In the genomic region with DNA sequence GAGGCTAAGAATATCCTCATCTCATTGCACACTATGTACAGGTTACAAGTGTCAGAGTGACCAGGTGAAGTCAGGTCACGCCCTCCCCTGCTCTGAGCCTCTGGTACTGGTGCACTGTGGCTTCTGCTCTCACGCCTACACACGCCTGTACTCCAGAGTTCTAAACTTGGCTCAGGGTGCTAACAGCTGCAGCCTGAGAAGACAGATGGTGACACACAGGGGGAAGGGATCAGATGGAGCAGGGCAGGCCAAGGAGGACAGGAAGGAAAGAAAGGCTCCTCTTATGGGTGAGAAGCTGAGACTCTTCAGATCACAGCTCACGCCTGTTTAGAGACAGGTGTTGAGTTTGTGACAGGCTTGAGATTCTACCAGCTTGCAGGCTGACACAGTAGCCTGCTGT, we compare ENCODE assay signal across 14 mouse cellular contexts. TPM values are rescaled to one million over a fixed set of nuclear protein-coding genes. Genes with fewer than 3 reads are reported as not detected.
DNase-seq lines count a peak whose midpoint lies in the region; ATAC-seq lines count a peak whose summit lies in the region.
"Had no signal": no experiment of that assay in that cellular context is flagged by ENCODE, and none has a peak within 500 bp of the region (broad histone marks: within the 10 kb centered on the region; RNA-seq: fewer than 3 reads in every experiment).

No protein-coding gene starts in this region.

- no peak overlapping the region for H3K9ac ChIP-seq in embryonic facial prominence, embryonic 13.5 days
- no peak overlapping the region for H3K9ac ChIP-seq in limb, embryonic 15.5 days
- H3K9ac ChIP-seq: heart, embryonic 15.5 days; liver, embryonic 13.5 days; neural tube, embryonic 13.5 days had no signal

- no peak overlapping the region for H3K4me3 ChIP-seq in embryonic facial prominence, embryonic 13.5 days
- H3K4me3 ChIP-seq in limb, embryonic 15.5 days = no peak overlapping the region
- H3K4me3 ChIP-seq: heart, embryonic 15.5 days; liver, embryonic 13.5 days; neural tube, embryonic 13.5 days had no signal

- peak; percentile 47 for DNase-seq in heart, postnatal 10 days
- DNase-seq in heart, adult 8-10 months (ENCODE audit: low spot score) = no peak
- DNase-seq in A20 (ENCODE audit: low read depth, low spot score) = peak; percentile 47
- DNase-seq in cerebellum, postnatal 25 days = no peak
- DNase-seq in embryo, embryonic 10.5 days (ENCODE audit: low spot score) = no peak
- no peak for DNase-seq in adrenal gland, adult (ENCODE audit: inconsistent age in 2 of 2, low spot score in 1 of 2)
- DNase-seq: cerebellum, adult 8-10 months; kidney, postnatal 14 days; liver, embryonic 13.5 days had no signal

- 84% methylated on average over 4 of the region's 4 CpGs for WGBS in embryonic facial prominence, embryonic 13.5 days
- 77% methylated on average over 4 of the region's 4 CpGs for WGBS in limb, embryonic 15.5 days

- H3K9me3 ChIP-seq in embryonic facial prominence, embryonic 13.5 days = no peaks in the 10 kb centered on the region
- H3K9me3 ChIP-seq in limb, embryonic 15.5 days = no peaks in the 10 kb centered on the region
- H3K9me3 ChIP-seq: heart, embryonic 15.5 days; liver, embryonic 13.5 days; neural tube, embryonic 13.5 days had no signal

- no peaks in the 10 kb centered on the region for H3K27me3 ChIP-seq in embryonic facial prominence, embryonic 13.5 days
- H3K27me3 ChIP-seq in limb, embryonic 15.5 days = no peaks in the 10 kb centered on the region
- H3K27me3 ChIP-seq: heart, embryonic 15.5 days; liver, embryonic 13.5 days; neural tube, embryonic 13.5 days had no signal

- no peak overlapping the region for H3K27ac ChIP-seq in embryonic facial prominence, embryonic 13.5 days
- H3K27ac ChIP-seq in limb, embryonic 15.5 days = no peak overlapping the region
- H3K27ac ChIP-seq: heart, embryonic 15.5 days; liver, embryonic 13.5 days; neural tube, embryonic 13.5 days had no signal

- intact Hi-C loops in heart, postnatal 10 days (cut with DNase I) = loop anchor here (10.0 kb wide), 1 partner anchor 199 kb away; the partner anchor contains the start of genes Naga, Pheta2 and Smdt1

- H3K4me1 ChIP-seq in embryonic facial prominence, embryonic 13.5 days = no peaks in the 10 kb centered on the region
- H3K4me1 ChIP-seq in limb, embryonic 15.5 days = no peaks in the 10 kb centered on the region; the same call in 1 of the 2 replicates
- H3K4me1 ChIP-seq: neural tube, embryonic 13.5 days had no signal

- peaks cover 25% of the 10 kb centered on the region for H3K36me3 ChIP-seq in embryonic facial prominence, embryonic 13.5 days
- H3K36me3 ChIP-seq in limb, embryonic 15.5 days = peaks cover 14% of the 10 kb centered on the region
- H3K36me3 ChIP-seq: heart, embryonic 15.5 days had no signal

- H3K4me2 ChIP-seq in embryonic facial prominence, embryonic 13.5 days = no peak overlapping the region
- no peak overlapping the region for H3K4me2 ChIP-seq in limb, embryonic 15.5 days
- H3K4me2 ChIP-seq: heart, embryonic 15.5 days; liver, embryonic 13.5 days; neural tube, embryonic 13.5 days had no signal

- ATAC-seq in embryonic facial prominence, embryonic 13.5 days (ENCODE audit: insufficient number of reproducible peaks, insufficient read depth, low FRiP score, low TSS enrichment, low read depth) = peak; percentile 49; the same call in 1 of the 2 replicates
- ATAC-seq in limb, embryonic 15.5 days (ENCODE audit: insufficient number of reproducible peaks, low FRiP score, low TSS enrichment, low read depth) = peak; percentile 76
- ATAC-seq: activated CD4-positive, CD25-positive, alpha-beta regulatory T cell, adult 4 months had no signal

RNA-seq across cellular contexts. Expression of gene Ccdc134, which starts 7.7 kb away (rescaled TPM):
- 1 to 10 TPM; 5.1 to 5.5 TPM for total RNA-seq in heart, postnatal 10 days (2021)
- total RNA-seq in heart, adult 8-10 months (2022) = 1 to 10 TPM; 3.5 to 4.5 (median 4.2) TPM
- 22.7 and 26.8 TPM in 2 replicates for polyA plus RNA-seq in embryonic facial prominence, embryonic 13.5 days (2015; fragmentation: Nextera tagmentation; extraction: Ambion mirVana)
- polyA plus RNA-seq in limb, embryonic 15.5 days (2015; fragmentation: Nextera tagmentation; extraction: Ambion mirVana) = 24.6 and 28.8 TPM in 2 replicates

RNA-seq across cellular contexts. Expression of gene Srebf2, which starts 11.6 kb away (rescaled TPM):
- total RNA-seq in heart, postnatal 10 days (2021) = 10 to 100 TPM; 35.1 to 38.8 TPM
- 10 to 100 TPM; 20.0 to 25.1 (median 21.6) TPM for total RNA-seq in heart, adult 8-10 months (2022)
- polyA plus RNA-seq in embryonic facial prominence, embryonic 13.5 days (2015; fragmentation: Nextera tagmentation; extraction: Ambion mirVana) = 146 and 160 TPM in 2 replicates
- 155 and 165 TPM in 2 replicates for polyA plus RNA-seq in limb, embryonic 15.5 days (2015; fragmentation: Nextera tagmentation; extraction: Ambion mirVana)

Comparison
In these comparisons a context has a peak if more than half of its experiments do, and no peak if none do; other contexts are left out.
1. DNase-seq: peak in heart, postnatal 10 days (2 of 2) and A20 (single experiment); none in heart, adult 8-10 months (single experiment), cerebellum, postnatal 25 days (0 of 2), embryo, embryonic 10.5 days (single experiment) and adrenal gland, adult (0 of 2).